Mouse (Mus musculus): ENCODE results near the gene Dcbld1.

The Dcbld1 gene

GRCm38 (mm10) chr10:52233301-52233968, at the start of gene Dcbld1:
Dcbld1 (plus strand) TSS chr10:52233619.
- DNase-seq (ENCODE audit: low read depth), result no peak

DNA sequence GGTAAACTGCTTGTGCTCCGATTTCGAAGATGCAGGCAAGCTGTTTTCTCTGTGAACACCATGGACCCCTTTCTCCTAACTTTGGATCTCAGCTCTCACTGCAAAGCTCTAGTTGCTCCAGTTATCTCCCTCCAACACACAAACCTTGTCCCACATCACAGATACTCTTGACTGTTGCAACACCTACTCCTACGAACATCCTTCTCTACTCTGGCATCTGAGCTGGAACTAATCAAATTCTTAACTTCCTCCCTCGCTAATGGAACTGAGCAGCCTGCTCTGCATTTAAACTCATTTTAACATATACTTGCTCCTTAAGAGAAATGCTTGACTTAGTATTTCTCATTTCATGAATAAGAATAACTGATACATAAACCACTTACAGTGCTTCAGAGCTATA, 47.5 kb upstream of the Dcbld1 start:
- no peak for DNase-seq (ENCODE audit: low read depth)

DNA sequence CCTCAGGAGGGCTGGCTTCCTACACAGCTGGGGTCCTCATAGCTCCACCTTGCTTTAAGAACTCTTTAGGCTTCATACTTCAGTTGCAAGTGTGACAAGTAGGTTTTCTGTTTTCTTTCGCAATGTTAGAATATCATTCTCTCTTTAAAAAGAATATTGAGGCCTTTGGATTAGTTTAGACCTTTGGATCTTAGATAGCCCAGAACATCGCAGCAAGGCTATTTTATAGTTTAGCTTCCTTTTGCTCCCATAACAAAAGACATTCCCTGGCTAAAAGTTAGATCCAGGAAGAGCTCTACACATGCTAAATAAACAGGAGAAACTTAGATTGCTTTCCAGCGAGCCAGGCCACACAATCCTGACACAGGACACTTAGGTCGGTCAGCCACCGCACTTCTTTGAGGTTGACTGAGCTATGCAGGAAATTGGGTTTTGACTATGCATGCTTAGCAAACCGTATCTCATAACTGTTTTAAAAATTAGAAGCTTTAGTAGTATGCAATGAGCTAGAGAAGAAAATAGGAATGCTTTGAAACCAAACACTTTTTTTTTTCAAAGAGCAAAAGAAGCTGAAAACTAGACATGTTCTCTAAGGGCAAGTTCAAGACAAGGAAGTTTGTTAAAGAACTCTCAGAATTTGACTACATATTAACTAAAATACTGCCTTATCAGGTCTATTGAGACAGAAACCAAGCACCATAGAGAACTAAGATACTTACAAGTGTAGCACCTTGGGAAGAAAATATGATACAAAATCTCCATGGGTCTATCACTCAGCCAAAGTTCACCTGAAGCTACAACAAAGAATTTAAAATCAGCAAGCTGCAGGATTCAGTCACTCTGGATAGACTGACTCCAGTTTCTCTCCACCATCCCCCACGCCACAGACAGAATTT, 38.2 kb upstream of the Dcbld1 start, which contains the start of gene Ros1:
Gene Ros1 (minus strand): TSS at position 288 of the 896 bp plus-strand sequence.
- DNase-seq (ENCODE audit: low read depth), result no peak

DNA sequence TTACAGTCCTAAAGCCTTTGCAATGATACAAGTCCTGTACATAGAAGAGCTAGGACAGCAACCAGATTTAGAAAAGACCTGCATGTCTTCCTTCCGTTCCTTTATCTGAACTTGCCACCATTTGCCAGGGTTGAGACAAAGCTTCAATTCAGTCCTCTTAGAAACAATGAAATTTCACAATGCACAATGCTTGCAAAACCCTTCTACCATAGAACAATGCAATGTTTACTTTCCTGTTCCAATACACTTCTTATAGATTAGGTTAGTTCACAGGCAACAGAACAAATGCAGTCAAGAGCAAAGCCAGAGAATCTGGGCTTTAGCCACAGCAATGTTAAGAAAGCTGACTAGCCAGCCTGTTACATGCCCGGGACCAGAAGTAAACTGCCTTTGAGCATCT, 29.4 kb upstream of the Dcbld1 start:
- no peak for DNase-seq (ENCODE audit: low read depth)

- no peak for DNase-seq (ENCODE audit: low read depth)
These were observed 18.1 kb upstream of the Dcbld1 start for GRCm38 (mm10) chr10:52215267-52215818.

DNA sequence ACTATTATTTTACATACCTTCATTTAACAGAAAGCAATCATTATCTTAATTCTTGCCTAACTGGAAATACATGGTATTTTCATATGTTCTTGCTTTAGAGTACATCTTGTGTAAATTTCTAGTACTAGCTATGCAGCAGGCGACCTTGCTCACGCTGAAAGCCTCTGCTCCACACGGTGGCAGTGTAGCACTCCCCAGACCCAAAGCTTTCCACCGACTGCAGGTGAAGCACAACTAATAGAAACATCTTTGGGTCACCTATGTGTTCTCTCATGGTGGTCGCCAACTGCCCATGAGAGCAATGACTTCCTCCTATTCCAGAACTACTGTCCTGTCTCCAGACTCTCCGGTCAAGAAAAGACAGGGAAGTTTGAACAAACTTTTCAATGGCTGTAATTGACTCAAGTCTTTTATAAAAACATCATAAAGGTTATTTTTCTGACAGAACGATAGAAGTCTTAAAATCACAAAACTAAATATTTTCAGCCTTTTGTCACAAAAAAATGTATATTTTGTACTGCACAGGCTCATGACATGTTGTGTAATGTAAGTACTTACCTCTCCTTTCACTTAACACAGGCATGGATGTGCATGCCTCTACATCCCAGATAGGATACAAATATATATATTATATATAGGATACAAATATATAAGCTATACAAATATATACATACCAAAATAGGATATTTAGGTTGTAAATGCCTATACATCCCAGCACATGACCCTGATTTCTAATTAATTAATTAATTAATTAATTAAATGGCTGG, 16.4 kb upstream of the Dcbld1 start:
- peak; percentile 46 for DNase-seq (ENCODE audit: low read depth)

- no peak for DNase-seq (ENCODE audit: low read depth)
These were observed 15.9 kb upstream of the Dcbld1 start for GRCm38 (mm10) chr10:52217564-52217934.

DNA sequence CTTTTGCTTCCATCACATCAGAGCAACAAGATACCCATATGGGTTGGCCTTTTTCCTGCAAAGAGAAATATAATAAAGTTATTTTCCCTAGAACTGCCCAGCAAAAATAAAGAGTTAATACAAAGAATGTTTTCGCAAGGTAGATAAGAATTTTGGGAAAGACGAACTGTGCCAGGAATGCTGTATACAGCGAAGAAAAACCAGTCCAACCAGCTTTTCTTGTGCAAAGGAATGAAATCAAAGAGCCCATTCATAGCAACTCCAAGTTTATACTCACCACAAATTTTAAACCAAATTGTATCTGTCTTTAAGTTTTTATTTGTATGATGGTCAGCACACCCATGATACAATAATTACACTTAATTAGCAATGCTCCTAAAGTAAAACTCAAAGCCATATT, 13.8 kb upstream of the Dcbld1 start:
- no peak for DNase-seq (ENCODE audit: low read depth)

DNA sequence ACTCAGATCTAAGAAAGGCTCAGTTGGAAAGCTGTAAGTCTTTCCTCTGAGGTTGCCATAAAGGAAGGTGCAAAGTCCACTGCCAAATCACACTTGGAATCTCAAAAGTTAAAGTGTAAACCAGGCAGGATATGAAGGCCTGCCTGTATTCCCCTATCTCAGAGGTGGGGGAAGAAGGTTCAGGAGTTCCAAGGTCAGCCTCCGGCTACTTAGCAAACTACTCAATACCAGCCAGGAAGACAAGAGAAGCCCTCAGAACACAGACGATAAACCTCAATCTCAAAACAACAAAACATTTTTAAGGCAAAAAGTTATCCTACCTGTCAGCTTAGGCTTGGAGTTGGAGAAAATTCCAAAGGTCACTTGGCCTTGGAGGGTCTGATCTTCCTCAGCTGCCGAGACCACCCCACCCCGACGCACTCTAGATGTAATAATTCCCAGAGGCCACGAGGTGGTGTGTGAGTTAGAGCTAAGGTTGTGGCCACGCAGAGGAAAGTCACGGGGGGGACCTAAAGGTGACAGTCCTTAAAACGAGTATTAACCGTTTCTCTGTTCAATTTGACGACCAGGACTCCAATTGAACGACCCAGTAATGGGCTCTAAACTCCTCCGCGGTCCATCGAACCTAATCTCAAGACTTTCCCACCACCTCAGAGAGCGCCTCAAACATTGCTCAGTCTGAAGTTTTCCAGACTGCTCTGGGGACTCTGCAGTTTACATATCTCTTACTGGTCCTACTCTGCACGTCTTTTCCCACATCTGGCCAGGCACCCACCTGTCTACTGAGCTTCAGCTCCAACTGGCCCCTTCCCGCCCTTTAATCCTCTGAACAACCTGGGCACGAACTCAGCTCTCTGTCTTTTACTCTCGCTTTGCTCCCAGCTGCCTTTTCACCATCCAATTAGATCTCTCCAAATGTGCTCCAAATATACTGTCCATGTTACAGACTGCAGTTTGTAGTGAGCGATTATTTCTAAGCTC, 933 bp upstream of the Dcbld1 start:
- DNase-seq (ENCODE audit: low read depth), result no peak

DNA sequence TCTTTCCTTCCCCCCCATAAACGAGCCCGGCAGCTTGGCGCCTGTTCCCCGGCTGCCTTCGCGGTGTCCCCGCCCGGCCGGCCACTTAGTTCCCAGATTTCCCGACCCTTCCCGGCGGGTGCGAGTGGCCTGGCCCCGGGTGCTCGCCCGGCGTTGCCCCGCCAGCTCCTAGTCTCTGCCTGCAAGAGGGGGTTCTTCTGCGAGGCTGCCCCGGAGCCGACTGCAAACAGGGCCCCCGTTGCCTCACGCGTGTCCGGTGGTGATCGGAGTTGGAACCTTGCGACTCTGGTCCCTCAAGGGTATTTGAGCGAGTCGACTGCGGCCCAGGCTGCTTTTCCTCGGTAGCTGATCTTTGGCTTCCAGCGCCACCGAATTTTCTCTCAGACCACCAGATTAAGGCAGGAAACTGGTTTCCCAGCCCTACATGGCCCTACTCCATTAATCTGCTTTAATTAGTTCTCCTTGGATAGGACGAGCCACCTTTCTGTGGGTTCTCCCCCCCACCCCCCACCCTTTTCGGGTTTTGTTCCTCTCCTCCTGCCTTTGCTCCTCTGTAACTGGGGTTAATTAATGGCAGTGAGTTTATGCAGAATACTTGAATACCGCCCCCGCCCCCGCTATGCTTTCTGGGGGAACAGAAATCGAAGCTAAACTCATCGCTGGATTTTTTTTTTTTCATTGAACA, 692 bp downstream of the Dcbld1 start:
- DNase-seq (ENCODE audit: low read depth), result no peak

GRCm38 (mm10) chr10:52234654-52234981, 1.2 kb downstream of the Dcbld1 start:
- no peak for DNase-seq (ENCODE audit: low read depth)

DNA sequence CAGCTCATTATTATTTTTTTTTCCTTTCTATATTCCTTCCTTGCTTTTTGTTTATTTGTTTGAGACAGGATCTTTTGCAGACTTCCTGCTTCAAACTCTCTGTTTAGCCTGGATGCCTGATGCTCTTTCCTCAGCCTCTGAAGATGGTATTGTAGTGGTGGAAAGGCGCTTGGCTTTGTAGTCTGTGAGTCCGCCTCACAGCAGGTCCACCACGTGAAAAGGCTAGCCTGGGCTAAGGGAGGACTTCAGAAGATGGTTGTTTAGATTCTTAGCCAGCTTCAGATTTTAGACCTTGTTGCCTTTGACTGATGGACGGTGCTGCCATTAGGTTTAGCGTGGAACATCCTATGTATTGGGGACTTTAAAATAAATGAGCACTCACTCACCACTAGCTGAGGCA, 2.0 kb downstream of the Dcbld1 start:
- DNase-seq (ENCODE audit: low read depth), result no peak

GRCm38 (mm10) chr10:52242015-52242414, 8.6 kb downstream of the Dcbld1 start:
- DNase-seq (ENCODE audit: low read depth), result no peak

DNA sequence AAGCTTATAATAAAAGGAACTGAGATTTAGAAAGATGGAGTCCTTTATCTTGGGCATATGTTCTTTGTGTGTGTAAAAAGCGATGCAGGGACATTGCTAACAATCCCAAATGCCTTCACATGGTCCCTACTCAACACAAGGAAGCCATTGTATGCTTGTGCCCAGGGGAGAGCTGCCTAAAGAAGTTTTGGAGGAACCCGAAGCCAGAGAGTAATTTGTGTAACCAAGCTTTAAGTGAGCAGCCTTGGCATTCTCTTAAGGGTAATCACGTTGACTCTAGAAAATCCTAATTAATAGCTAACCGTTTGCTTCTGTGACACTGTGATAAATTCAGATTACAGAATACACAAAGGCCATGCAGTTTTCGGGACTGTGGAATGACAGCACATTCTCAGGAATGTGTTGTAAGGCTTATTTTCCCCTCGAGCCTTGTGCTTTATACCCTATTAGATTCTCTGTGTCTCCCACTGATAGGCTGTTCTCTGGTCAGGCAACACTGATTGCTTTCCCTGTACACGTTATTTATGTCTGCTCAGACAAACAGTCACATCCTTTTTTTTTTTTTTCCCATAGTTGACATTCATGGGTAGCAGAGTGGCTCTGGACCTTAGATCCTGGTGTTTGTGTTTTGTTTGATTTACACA, 9.4 kb downstream of the Dcbld1 start:
- no peak for DNase-seq (ENCODE audit: low read depth)

- no peak for DNase-seq (ENCODE audit: low read depth)
These were observed 12.8 kb downstream of the Dcbld1 start for GRCm38 (mm10) chr10:52246207-52246606.

GRCm38 (mm10) chr10:52252240-52252639, 18.8 kb downstream of the Dcbld1 start:
- no peak for DNase-seq (ENCODE audit: low read depth)

DNA sequence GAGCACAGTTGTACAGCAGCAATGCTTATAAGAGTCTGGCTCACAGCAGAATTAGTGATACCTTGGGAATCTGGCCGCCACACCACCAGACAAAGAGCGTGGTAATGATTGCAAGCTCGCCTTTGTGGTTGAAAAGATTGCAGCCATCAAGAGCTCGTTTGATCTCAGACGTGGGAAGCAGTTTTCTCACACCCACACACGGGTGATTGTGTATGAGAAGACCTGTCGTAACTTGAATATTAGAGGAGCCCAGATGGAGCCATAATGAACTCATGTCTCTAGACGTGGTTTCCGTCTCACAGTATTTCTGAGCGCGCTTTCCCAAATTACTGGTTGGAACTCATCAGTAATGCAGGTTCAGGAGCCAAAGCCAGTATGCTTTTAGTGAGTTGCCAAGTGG, 20.0 kb downstream of the Dcbld1 start:
- no peak for DNase-seq (ENCODE audit: low read depth)

GRCm38 (mm10) chr10:52257768-52258167, 24.3 kb downstream of the Dcbld1 start:
- no peak for DNase-seq (ENCODE audit: low read depth)

DNA sequence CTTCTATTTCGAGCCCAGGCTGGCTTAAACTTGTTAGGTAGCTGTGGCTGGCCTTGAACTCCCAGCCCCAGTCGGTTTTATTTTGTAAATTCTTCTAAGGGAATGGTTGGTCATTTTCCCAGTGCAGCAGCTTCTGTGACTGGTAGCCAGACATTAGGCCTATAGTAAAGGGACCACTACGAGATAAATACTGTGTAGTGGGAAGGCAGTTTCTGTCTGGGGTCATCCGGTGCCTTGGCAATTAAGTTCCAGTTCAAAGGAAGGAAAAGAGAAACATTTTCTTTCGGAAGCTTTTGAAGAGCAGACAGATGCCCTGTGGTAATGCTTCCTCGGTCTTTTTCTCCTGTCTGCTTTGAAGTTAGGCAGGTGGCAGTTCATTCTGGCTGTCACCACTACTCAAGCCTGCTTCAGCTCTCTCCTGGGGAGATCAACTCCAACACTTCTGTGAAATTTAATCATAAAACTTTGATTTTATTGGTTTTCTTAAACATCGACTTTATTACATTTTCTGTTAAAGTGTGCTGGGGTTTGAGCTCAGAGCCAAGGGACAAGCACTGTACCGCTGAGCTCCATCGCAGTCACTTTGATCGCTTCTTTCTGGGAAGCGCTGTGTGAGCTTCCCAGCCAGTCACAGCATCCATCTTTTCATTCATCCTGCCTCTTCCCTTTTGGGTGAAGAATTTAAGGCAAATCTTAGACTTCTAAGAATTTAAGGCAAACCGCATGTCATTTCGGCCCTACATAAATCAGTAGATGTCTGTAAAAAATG, 24.9 kb downstream of the Dcbld1 start:
- no peak for DNase-seq (ENCODE audit: low read depth)
